7 mouse cellular contexts compared by ENCODE assay signal in genomic region chr1:181016532-181017131, GRCm38 (mm10). TPM values are rescaled to one million over a fixed set of nuclear protein-coding genes. Genes with fewer than 3 reads are reported as not detected.
DNase-seq lines count a peak whose midpoint lies in the region; ATAC-seq lines count a peak whose summit lies in the region.

No protein-coding gene starts in this region.

- H3K9me3 ChIP-seq in embryonic facial prominence, embryonic 14.5 days (ENCODE audit: control insufficient read depth, low read length): no peaks in the 10 kb centered on the region
- no peaks in the 10 kb centered on the region for H3K9me3 ChIP-seq in limb, embryonic 13.5 days
- H3K9me3 ChIP-seq in midbrain, embryonic 15.5 days: no peaks in the 10 kb centered on the region

- H3K4me3 ChIP-seq in embryonic facial prominence, embryonic 14.5 days (ENCODE audit: low read depth, low read length): peak overlapping the region; percentile 49
- H3K4me3 ChIP-seq in limb, embryonic 13.5 days: peak overlapping the region; percentile 53
- peak overlapping the region; percentile 50 for H3K4me3 ChIP-seq in midbrain, embryonic 15.5 days

- H3K4me1 ChIP-seq in embryonic facial prominence, embryonic 14.5 days (ENCODE audit: control insufficient read depth, insufficient read depth, low read length): peaks cover 22% of the 10 kb centered on the region
- H3K4me1 ChIP-seq in limb, embryonic 13.5 days: peaks cover 25% of the 10 kb centered on the region
- peaks cover 10% of the 10 kb centered on the region for H3K4me1 ChIP-seq in midbrain, embryonic 15.5 days

- WGBS in embryonic facial prominence, embryonic 14.5 days: under 1% methylated on average over 20 of the region's 21 CpGs
- WGBS in limb, embryonic 13.5 days: 3% methylated on average over 21 of the region's 21 CpGs
- WGBS in midbrain, embryonic 15.5 days: 2% methylated on average over 21 of the region's 21 CpGs

- peak overlapping the region; percentile 96 for H3K4me2 ChIP-seq in embryonic facial prominence, embryonic 14.5 days (ENCODE audit: low read depth, low read length)
- H3K4me2 ChIP-seq in limb, embryonic 13.5 days (replicated peaks): peak overlapping the region; percentile 96
- H3K4me2 ChIP-seq in midbrain, embryonic 15.5 days: peak overlapping the region; percentile 96

- peak overlapping the region; percentile 63 for H3K9ac ChIP-seq in embryonic facial prominence, embryonic 14.5 days (ENCODE audit: low read depth, low read length)
- peak overlapping the region; percentile 60 for H3K9ac ChIP-seq in limb, embryonic 13.5 days
- peak overlapping the region; percentile 43 for H3K9ac ChIP-seq in midbrain, embryonic 15.5 days

- peak overlapping the region; percentile 15 for H3K27ac ChIP-seq in embryonic facial prominence, embryonic 14.5 days (replicated peaks; ENCODE audit: low read depth, low read length)
- H3K27ac ChIP-seq in limb, embryonic 13.5 days: peak overlapping the region; percentile 44; the same call in 1 of the 2 replicates
- 0 out of 2 replicates have a peak overlapping the region, but pooled peaks have one; percentile 12 for H3K27ac ChIP-seq in midbrain, embryonic 15.5 days

- no peaks in the 10 kb centered on the region for H3K36me3 ChIP-seq in embryonic facial prominence, embryonic 14.5 days (ENCODE audit: control insufficient read depth, insufficient read depth, low read length)
- no peaks in the 10 kb centered on the region for H3K36me3 ChIP-seq in limb, embryonic 13.5 days
- no peaks in the 10 kb centered on the region for H3K36me3 ChIP-seq in midbrain, embryonic 15.5 days (replicated peaks)

- peak; percentile 68 for ATAC-seq in embryonic facial prominence, embryonic 14.5 days (ENCODE audit: low read depth)
- ATAC-seq in limb, embryonic 13.5 days (ENCODE audit: low FRiP score, low read depth): peak; percentile 54; the same call in 1 of the 2 replicates
- ATAC-seq in midbrain, embryonic 15.5 days (replicated peaks): peak; percentile 84

- DNase-seq in adrenal gland, postnatal 14 days: peak; percentile 86
- peak; percentile 87 for DNase-seq in embryonic facial prominence, embryonic 14.5 days (ENCODE audit: low spot score)
- peak; percentile 94 to 95 for DNase-seq in heart, adult 9 months (ENCODE audit: low spot score in 2 of 2)
- DNase-seq in kidney, adult 9 months: peak; percentile 92
- peak; percentile 29 to 46 for DNase-seq in spleen, postnatal 14 days (ENCODE audit: low spot score in 2 of 2)

- H3K27me3 ChIP-seq in embryonic facial prominence, embryonic 14.5 days (replicated peaks; ENCODE audit: control insufficient read depth, insufficient read depth, low read length): no peaks in the 10 kb centered on the region
- peaks cover 6% of the 10 kb centered on the region for H3K27me3 ChIP-seq in limb, embryonic 13.5 days
- H3K27me3 ChIP-seq in midbrain, embryonic 15.5 days (replicated peaks): peaks cover 4% of the 10 kb centered on the region; the same call in 1 of the 2 replicates

RNA-seq across cellular contexts. Expression of gene Ephx1, which starts 4.1 kb away (rescaled TPM):
- total RNA-seq in adrenal gland, postnatal 14 days (2021): 57.9 and 71.2 TPM in 2 replicates
- 13.1 and 15.4 TPM in 2 replicates for polyA plus RNA-seq in embryonic facial prominence, embryonic 14.5 days (2014; fragmentation: Nextera tagmentation; extraction: Ambion mirVana)
- polyA plus RNA-seq in limb, embryonic 13.5 days (2015; fragmentation: Nextera tagmentation; extraction: Ambion mirVana): 4.2 and 4.3 TPM in 2 replicates
- 5.9 and 6.0 TPM in 2 replicates for polyA plus RNA-seq in midbrain, embryonic 15.5 days (2015; fragmentation: Nextera tagmentation; extraction: Ambion mirVana)

RNA-seq across cellular contexts. Expression of gene 9130409I23Rik, which starts 34.4 kb away (rescaled TPM):
- total RNA-seq in adrenal gland, postnatal 14 days (2021): 0.30 TPM in 1 of 2 replicates, not detected in the other
- not detected in 2 replicates for polyA plus RNA-seq in embryonic facial prominence, embryonic 14.5 days (2014; fragmentation: Nextera tagmentation; extraction: Ambion mirVana)
- polyA plus RNA-seq in limb, embryonic 13.5 days (2015; fragmentation: Nextera tagmentation; extraction: Ambion mirVana): not detected in 2 replicates
- not detected in 2 replicates for polyA plus RNA-seq in midbrain, embryonic 15.5 days (2015; fragmentation: Nextera tagmentation; extraction: Ambion mirVana)

Comparison
In these comparisons a context has a peak if more than half of its experiments do, and no peak if none do; other contexts are left out.
1. Peak in every context shown above with its lines: DNase-seq, ATAC-seq, H3K4me3 ChIP-seq and H3K27ac ChIP-seq.
2. DNase-seq: peak in every context shown above with its lines; median percentile 94 in heart, adult 9 months; 92 in kidney, adult 9 months; 87 in embryonic facial prominence, embryonic 14.5 days; 86 in adrenal gland, postnatal 14 days; 38 in spleen, postnatal 14 days.